Mouse (Mus musculus): Measurements from ENCODE around the gene Lilrb4a. TPM values are rescaled to one million over a fixed set of nuclear protein-coding genes. Genes with fewer than 3 reads are reported as not detected.
"Not testable (repeated sequence)": the region's sequence is repeated elsewhere in the genome, so short reads cannot be mapped to it uniquely, and the experiment has no call there.

Lilrb4a gene
- 9.5 and 11.1 TPM in 2 replicates for polyA plus RNA-seq (2015; fragmentation: Nextera tagmentation; extraction: Ambion mirVana)

DNA sequence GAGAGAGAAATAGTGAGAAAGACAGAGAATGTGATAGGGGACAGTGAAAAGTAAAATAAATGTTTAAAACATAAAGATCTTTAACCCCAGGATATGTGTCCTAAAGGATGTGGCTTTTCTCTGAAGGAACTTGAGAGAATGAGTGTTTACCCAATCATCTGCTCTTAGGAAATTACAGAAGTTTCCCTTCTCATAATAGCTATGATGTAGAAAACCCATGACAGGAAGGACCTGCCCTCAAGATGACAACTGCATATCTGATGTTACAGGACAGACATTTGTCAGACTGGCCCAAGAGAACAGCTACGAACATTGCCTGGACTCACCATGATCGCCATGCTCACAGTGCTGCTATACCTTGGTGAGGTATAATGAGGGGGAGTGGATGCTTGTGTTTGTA lies at the start of gene Lilrb4a:
TSS of gene Lilrb4a (plus strand) at position 266 of the 400 bp plus-strand sequence.
- H3K27ac ChIP-seq (ENCODE audit: low read length); H3K27me3 ChIP-seq (ENCODE audit: control insufficient read depth, insufficient read depth, low read depth, low read length); H3K4me1 ChIP-seq (replicated peaks; ENCODE audit: control insufficient read depth, insufficient read depth, low read length); H3K4me3 ChIP-seq (ENCODE audit: low read length); H3K9me3 ChIP-seq (ENCODE audit: control insufficient read depth, low read length); H3K4me2 ChIP-seq (ENCODE audit: low read depth, low read length); H3K9ac ChIP-seq (ENCODE audit: low read length); ATAC-seq (ENCODE audit: low read depth); H3K36me3 ChIP-seq (ENCODE audit: control insufficient read depth, insufficient read depth, low read length): not testable (repeated sequence)
- no CpG with 5 or more reads among the region's 2 CpGs for WGBS

- Histone ChIP-seq H3K27ac (ENCODE audit: low read length) (no peak overlapping the region), H3K4me1 (replicated peaks; ENCODE audit: control insufficient read depth, insufficient read depth, low read length) (no peaks in the 10 kb centered on the region), H3K4me3 (ENCODE audit: low read length) (no peak overlapping the region), H3K36me3 (ENCODE audit: control insufficient read depth, insufficient read depth, low read length) (no peaks in the 10 kb centered on the region), H3K27me3 (ENCODE audit: control insufficient read depth, insufficient read depth, low read depth, low read length) (no peaks in the 10 kb centered on the region), H3K9ac (ENCODE audit: low read length) (no peak overlapping the region), H3K4me2 (ENCODE audit: low read depth, low read length) (no peak overlapping the region), H3K9me3 (ENCODE audit: control insufficient read depth, low read length) (no peaks in the 10 kb centered on the region)
- no peak for ATAC-seq (ENCODE audit: low read depth)
- WGBS = 75% methylated on average over 4 of the region's 4 CpGs
Observed at GRCm38 (mm10) chr10:51451610-51452009, 39.1 kb upstream of the Lilrb4a start.

- no peak for ATAC-seq (ENCODE audit: low read depth)
- no peaks in the 10 kb centered on the region for H3K4me1 ChIP-seq (replicated peaks; ENCODE audit: control insufficient read depth, insufficient read depth, low read length)
- no peak overlapping the region for H3K4me2 ChIP-seq (ENCODE audit: low read depth, low read length)
- H3K9ac ChIP-seq (ENCODE audit: low read length) = no peak overlapping the region
- H3K9me3 ChIP-seq (ENCODE audit: control insufficient read depth, low read length) = no peaks in the 10 kb centered on the region
- H3K27me3 ChIP-seq (ENCODE audit: control insufficient read depth, insufficient read depth, low read depth, low read length) = no peaks in the 10 kb centered on the region
- H3K27ac ChIP-seq (ENCODE audit: low read length) = no peak overlapping the region
- WGBS = 66% methylated on average over 1 of the region's 1 CpGs
- no peaks in the 10 kb centered on the region for H3K36me3 ChIP-seq (ENCODE audit: control insufficient read depth, insufficient read depth, low read length)
- H3K4me3 ChIP-seq (ENCODE audit: low read length) = no peak overlapping the region
Observed at GRCm38 (mm10) chr10:51453616-51454298, 37.0 kb upstream of the Lilrb4a start.

DNA sequence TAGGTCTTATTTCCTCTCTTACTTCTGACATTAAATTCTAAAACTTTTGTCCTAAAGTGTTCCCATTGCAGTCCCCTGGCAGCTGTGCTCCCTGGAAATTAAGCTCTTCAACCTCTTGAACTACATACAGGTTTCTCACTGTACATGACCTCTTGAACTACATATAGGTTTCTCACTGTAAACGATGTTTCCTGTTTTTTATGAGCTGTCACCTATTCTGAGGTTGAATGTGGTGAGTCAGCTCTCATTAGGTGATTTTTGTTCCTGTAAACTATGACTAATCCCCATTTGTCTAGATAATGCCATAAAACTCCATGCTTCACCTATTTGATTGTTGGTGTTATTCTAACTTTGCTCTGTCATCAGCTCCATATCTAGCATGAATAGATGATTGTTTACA lies 36.4 kb upstream of the Lilrb4a start:
- Histone ChIP-seq H3K9me3 (ENCODE audit: control insufficient read depth, low read length) (no peaks in the 10 kb centered on the region), H3K27me3 (ENCODE audit: control insufficient read depth, insufficient read depth, low read depth, low read length) (no peaks in the 10 kb centered on the region), H3K36me3 (ENCODE audit: control insufficient read depth, insufficient read depth, low read length) (no peaks in the 10 kb centered on the region), H3K9ac (ENCODE audit: low read length) (no peak overlapping the region), H3K27ac (ENCODE audit: low read length) (no peak overlapping the region), H3K4me2 (ENCODE audit: low read depth, low read length) (no peak overlapping the region), H3K4me3 (ENCODE audit: low read length) (no peak overlapping the region), H3K4me1 (replicated peaks; ENCODE audit: control insufficient read depth, insufficient read depth, low read length) (no peaks in the 10 kb centered on the region)
- WGBS = 38% methylated on average over 1 of the region's 1 CpGs
- no peak for ATAC-seq (ENCODE audit: low read depth)

DNA sequence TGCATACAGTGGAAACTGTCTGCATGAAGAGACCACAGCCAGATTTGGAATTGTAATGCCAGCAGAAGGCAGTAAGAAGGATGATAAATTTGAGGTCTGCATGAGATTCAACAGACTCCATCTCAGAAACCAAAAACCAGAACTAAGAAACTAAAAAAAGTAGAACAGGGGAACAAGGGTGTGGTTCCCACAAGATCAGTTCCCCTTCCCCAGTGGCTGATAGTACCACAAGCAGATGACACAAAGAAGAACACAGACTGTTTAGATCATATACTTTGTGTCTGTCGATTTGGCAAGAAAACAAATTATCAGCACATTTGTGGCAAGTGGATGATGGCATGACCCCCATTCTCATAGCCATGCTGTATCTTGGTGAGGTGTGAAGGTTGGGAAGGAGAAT lies 35.0 kb upstream of the Lilrb4a start:
- no peak overlapping the region for H3K4me2 ChIP-seq (ENCODE audit: low read depth, low read length)
- no peak for ATAC-seq (ENCODE audit: low read depth)
- no peak overlapping the region for H3K4me3 ChIP-seq (ENCODE audit: low read length)
- H3K27ac ChIP-seq (ENCODE audit: low read length) = no peak overlapping the region
- WGBS = 74% methylated on average over 1 of the region's 1 CpGs
- no peaks in the 10 kb centered on the region for H3K36me3 ChIP-seq (ENCODE audit: control insufficient read depth, insufficient read depth, low read length)
- no peaks in the 10 kb centered on the region for H3K9me3 ChIP-seq (ENCODE audit: control insufficient read depth, low read length)
- H3K4me1 ChIP-seq (replicated peaks; ENCODE audit: control insufficient read depth, insufficient read depth, low read length) = no peaks in the 10 kb centered on the region
- H3K9ac ChIP-seq (ENCODE audit: low read length) = no peak overlapping the region
- H3K27me3 ChIP-seq (ENCODE audit: control insufficient read depth, insufficient read depth, low read depth, low read length) = no peaks in the 10 kb centered on the region

- H3K27ac ChIP-seq (ENCODE audit: low read length) = no peak overlapping the region
- 61% methylated on average over 4 of the region's 4 CpGs for WGBS
- H3K4me3 ChIP-seq (ENCODE audit: low read length) = no peak overlapping the region
- no peaks in the 10 kb centered on the region for H3K9me3 ChIP-seq (ENCODE audit: control insufficient read depth, low read length)
- no peaks in the 10 kb centered on the region for H3K27me3 ChIP-seq (ENCODE audit: control insufficient read depth, insufficient read depth, low read depth, low read length)
- no peaks in the 10 kb centered on the region for H3K36me3 ChIP-seq (ENCODE audit: control insufficient read depth, insufficient read depth, low read length)
- ATAC-seq (ENCODE audit: low read depth) = no peak
- H3K4me2 ChIP-seq (ENCODE audit: low read depth, low read length) = no peak overlapping the region
- H3K4me1 ChIP-seq (replicated peaks; ENCODE audit: control insufficient read depth, insufficient read depth, low read length) = no peaks in the 10 kb centered on the region
- H3K9ac ChIP-seq (ENCODE audit: low read length) = no peak overlapping the region
Observed at GRCm38 (mm10) chr10:51456369-51456768, 34.4 kb upstream of the Lilrb4a start.

- not testable (repeated sequence) for ATAC-seq (ENCODE audit: low read depth); H3K4me1 ChIP-seq (replicated peaks; ENCODE audit: control insufficient read depth, insufficient read depth, low read length); H3K27ac ChIP-seq (ENCODE audit: low read length); H3K27me3 ChIP-seq (ENCODE audit: control insufficient read depth, insufficient read depth, low read depth, low read length); H3K4me3 ChIP-seq (ENCODE audit: low read length); H3K9ac ChIP-seq (ENCODE audit: low read length); H3K9me3 ChIP-seq (ENCODE audit: control insufficient read depth, low read length); H3K36me3 ChIP-seq (ENCODE audit: control insufficient read depth, insufficient read depth, low read length); H3K4me2 ChIP-seq (ENCODE audit: low read depth, low read length)
- 56% methylated on average over 4 of the region's 4 CpGs for WGBS
Observed at GRCm38 (mm10) chr10:51463800-51464199, 27.0 kb upstream of the Lilrb4a start.

DNA sequence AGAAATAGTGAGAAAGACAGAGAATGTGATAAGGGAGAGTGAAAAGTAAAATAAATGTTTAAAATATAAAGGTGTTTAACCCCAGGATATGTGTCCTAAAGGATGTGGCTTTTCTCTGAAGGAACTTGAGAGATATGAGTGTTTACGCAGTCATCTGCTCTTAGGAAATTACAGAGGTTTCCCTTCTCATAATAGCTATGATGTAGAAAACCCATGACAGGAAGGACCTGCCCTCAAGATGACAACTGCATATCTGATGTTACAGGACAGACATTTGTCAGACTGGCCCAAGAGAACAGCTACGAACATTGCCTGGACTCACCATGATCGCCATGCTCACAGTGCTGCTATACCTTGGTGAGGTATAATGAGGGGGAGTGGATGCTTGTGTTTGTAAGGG lies 10.4 kb upstream of the Lilrb4a start, which contains the start of the genes Gm49339 and Lilr4b:
TSS of gene Gm49339 (plus strand) at position 216 of the 400 bp plus-strand sequence.
TSS of gene Lilr4b (plus strand) at position 236 of the 400 bp plus-strand sequence.
- not testable (repeated sequence) for H3K27me3 ChIP-seq (ENCODE audit: control insufficient read depth, insufficient read depth, low read depth, low read length); H3K9ac ChIP-seq (ENCODE audit: low read length); H3K4me3 ChIP-seq (ENCODE audit: low read length); H3K9me3 ChIP-seq (ENCODE audit: control insufficient read depth, low read length); H3K4me2 ChIP-seq (ENCODE audit: low read depth, low read length); H3K36me3 ChIP-seq (ENCODE audit: control insufficient read depth, insufficient read depth, low read length); ATAC-seq (ENCODE audit: low read depth); H3K4me1 ChIP-seq (replicated peaks; ENCODE audit: control insufficient read depth, insufficient read depth, low read length); H3K27ac ChIP-seq (ENCODE audit: low read length)
- 79% methylated on average over 1 of the region's 3 CpGs for WGBS

GRCm38 (mm10) chr10:51520021-51520420 lies 29.3 kb downstream of the Lilrb4a start:
- H3K27me3 ChIP-seq (ENCODE audit: control insufficient read depth, insufficient read depth, low read depth, low read length) = no peaks in the 10 kb centered on the region
- no peak overlapping the region for H3K4me2 ChIP-seq (ENCODE audit: low read depth, low read length)
- no peak overlapping the region for H3K4me3 ChIP-seq (ENCODE audit: low read length)
- H3K9ac ChIP-seq (ENCODE audit: low read length) = no peak overlapping the region
- ATAC-seq (ENCODE audit: low read depth) = no peak
- no peaks in the 10 kb centered on the region for H3K9me3 ChIP-seq (ENCODE audit: control insufficient read depth, low read length)
- H3K27ac ChIP-seq (ENCODE audit: low read length) = no peak overlapping the region
- no peaks in the 10 kb centered on the region for H3K4me1 ChIP-seq (replicated peaks; ENCODE audit: control insufficient read depth, insufficient read depth, low read length)
- H3K36me3 ChIP-seq (ENCODE audit: control insufficient read depth, insufficient read depth, low read length) = no peaks in the 10 kb centered on the region

GRCm38 (mm10) chr10:51521453-51521852 lies 30.7 kb downstream of the Lilrb4a start:
- H3K4me1 ChIP-seq (replicated peaks; ENCODE audit: control insufficient read depth, insufficient read depth, low read length) = no peaks in the 10 kb centered on the region
- no peak overlapping the region for H3K4me2 ChIP-seq (ENCODE audit: low read depth, low read length)
- no peak overlapping the region for H3K27ac ChIP-seq (ENCODE audit: low read length)
- no peaks in the 10 kb centered on the region for H3K36me3 ChIP-seq (ENCODE audit: control insufficient read depth, insufficient read depth, low read length)
- no peaks in the 10 kb centered on the region for H3K9me3 ChIP-seq (ENCODE audit: control insufficient read depth, low read length)
- H3K9ac ChIP-seq (ENCODE audit: low read length) = no peak overlapping the region
- H3K4me3 ChIP-seq (ENCODE audit: low read length) = no peak overlapping the region
- H3K27me3 ChIP-seq (ENCODE audit: control insufficient read depth, insufficient read depth, low read depth, low read length) = no peaks in the 10 kb centered on the region
- no peak for ATAC-seq (ENCODE audit: low read depth)

All from lung, embryonic 16.5 days (tissue).